Mouse (Mus musculus): ENCODE measurements around the gene Sgf29. TPM values are rescaled to one million over a fixed set of nuclear protein-coding genes. Genes with fewer than 3 reads are reported as not detected.
"Not testable (repeated sequence)": the region's sequence is repeated elsewhere in the genome, so short reads cannot be mapped to it uniquely, and the experiment has no call there.

Sgf29 gene
- total RNA-seq, 2 experiments from 2014 or later: 24.0 to 25.1 TPM

DNA sequence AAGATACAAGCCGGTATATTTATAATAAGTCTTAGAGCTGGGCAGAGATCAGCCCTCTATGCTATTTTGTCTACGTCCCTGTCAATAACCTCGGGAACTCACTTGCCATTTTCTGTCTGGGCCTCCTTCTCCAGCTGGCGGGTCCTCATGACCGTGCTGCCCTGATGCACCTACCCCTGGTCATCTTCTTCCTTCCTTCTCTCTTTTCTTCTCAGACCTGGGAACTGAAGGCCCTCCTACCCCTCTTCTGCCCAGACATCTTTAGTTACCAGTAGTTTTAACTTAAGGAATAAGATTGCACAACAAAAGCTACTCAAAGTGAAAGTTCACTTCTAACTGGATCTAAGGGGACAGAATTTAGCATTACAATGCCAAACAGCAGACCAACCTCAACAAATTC, 30.6 kb downstream of the Sgf29 start:
- DNase-seq: no peak

DNA sequence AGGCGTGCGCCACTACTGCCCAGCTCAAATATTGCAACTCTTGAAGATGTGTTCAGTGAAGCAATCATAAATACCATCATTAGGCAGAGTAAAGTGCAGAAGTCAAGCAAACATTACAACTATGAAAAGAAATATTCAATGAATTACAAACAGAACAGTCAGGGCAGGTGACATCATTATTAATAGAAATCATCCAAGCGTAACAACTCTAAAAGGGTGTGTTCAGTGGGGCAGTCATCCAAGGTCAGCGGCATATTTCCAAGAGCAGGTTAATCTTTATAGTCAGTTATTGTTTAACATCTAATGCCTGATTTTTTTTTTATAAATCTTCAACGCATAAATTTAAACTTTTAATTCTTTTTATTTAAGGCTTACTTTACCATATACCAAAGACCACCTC, 32.1 kb downstream of the Sgf29 start:
- DNase-seq: no peak

- DNase-seq: not testable (repeated sequence)
Measured at GRCm38 (mm10) chr7:126688156-126688555, 39.0 kb downstream of the Sgf29 start.

GRCm38 (mm10) chr7:126689021-126689420, 39.9 kb downstream of the Sgf29 start:
- no peak for DNase-seq

- DNase-seq: no peak
Measured at GRCm38 (mm10) chr7:126690737-126691136, 41.6 kb downstream of the Sgf29 start.

DNA sequence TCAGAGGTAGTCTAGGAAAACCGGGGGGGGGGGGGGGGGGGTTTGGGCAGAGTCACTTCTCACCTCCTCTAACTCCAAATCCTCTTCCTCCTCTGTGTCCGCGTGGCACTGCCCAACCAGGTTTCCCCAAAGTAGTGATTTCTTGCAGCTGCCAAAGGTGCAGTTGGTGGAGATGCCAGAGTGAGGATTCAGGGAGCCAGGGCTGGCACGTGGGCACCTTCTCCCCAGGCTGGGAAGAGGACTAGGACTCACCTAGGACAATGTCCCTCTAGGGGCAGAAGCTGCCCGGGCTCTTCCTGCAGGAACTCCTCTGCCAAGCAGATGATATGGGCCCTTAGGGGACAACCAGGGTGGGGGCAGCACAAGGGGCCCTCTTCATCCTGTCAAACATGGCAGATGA, 42.6 kb downstream of the Sgf29 start:
- DNase-seq: no peak

- DNase-seq: no peak
Measured at GRCm38 (mm10) chr7:126692426-126692825, 43.3 kb downstream of the Sgf29 start.

GRCm38 (mm10) chr7:126693256-126693655, 44.1 kb downstream of the Sgf29 start:
- peak; percentile 66 for DNase-seq

- DNase-seq: no peak
Measured at GRCm38 (mm10) chr7:126693781-126694180, 44.7 kb downstream of the Sgf29 start.

- no peak for DNase-seq
Measured at GRCm38 (mm10) chr7:126694441-126695051, 45.4 kb downstream of the Sgf29 start.

DNA sequence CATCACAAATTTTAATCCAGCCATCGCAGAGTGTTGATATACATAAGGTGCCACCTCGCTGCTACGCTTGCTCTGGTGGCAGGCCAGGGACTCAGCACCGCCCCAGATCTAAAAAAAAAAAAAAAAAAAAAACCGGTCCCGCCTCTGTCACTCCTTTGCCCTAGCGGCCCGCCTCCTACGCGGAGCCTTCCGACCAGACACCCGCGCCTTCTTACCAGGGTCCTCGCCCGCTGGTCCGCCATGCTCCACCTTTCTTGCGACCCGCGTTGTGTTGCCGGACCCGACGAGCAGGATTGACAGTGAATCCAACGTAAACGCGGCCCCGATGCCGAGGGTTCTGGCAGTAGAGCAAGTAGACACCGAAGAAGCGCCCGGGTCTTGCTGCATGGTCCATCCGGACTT, 46.1 kb downstream of the Sgf29 start, which contains the start of gene Bola2:
Gene Bola2, plus strand, starts transcription at position 192 of the 402 bp plus-strand sequence.
- peak; percentile 71 for DNase-seq

DNA sequence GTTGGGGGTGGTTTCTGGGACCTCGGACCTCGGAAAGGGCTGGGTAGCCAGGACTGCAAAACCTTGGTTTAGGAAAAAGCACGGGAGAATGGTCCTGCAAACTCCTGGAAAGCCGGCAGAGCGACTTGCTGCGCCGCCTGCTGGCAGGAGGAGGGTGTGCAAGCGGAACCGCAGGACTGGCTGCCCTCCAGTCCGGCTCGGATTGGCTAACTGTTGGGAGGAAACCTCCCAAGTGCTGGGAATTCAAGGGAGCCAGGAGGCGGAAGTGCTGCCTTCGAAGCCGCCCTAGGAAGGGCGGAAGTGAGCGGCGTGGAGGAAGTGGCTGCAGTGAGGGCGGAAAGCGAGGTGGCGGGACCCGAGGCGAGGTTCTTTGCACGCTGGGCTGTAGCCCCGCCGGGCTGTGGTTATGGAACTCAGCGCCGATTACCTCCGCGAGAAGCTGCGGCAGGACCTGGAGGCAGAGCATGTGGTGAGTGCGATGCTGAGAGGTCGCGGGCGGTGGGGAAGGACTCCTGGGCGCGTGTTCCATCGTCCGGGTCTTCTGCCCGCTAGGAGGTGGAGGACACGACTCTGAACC, 46.6 kb downstream of the Sgf29 start, which contains the start of gene Slx1b:
Gene Slx1b, minus strand, starts transcription at position 154 of the 577 bp plus-strand sequence.
- DNase-seq: peak; percentile 95

GRCm38 (mm10) chr7:126696303-126696702, 47.2 kb downstream of the Sgf29 start:
- no peak for DNase-seq

- DNase-seq: no peak
Measured at GRCm38 (mm10) chr7:126696886-126697285, 47.8 kb downstream of the Sgf29 start.

DNA sequence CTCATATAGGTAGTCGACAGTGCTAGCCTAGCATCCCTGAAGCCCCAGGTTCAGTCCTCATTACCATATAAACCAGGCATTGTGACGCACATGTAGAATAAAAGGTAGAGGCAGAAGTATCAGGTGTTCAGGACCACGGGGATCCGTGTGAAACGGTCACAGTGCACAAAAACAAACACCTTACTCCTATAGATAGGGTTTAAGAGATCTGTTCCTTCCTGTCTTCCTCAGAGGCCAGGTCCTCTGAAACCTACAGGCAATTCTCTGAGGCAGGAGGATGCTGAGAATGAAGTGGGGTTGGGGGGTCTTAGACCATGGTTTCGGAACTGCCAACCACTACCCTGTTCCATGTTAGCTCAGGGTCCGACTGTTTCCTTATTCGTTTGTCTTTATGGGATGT, 48.7 kb downstream of the Sgf29 start:
- no peak for DNase-seq

- DNase-seq: no peak
Measured at GRCm38 (mm10) chr7:126700063-126701015, 51.2 kb downstream of the Sgf29 start.

DNA sequence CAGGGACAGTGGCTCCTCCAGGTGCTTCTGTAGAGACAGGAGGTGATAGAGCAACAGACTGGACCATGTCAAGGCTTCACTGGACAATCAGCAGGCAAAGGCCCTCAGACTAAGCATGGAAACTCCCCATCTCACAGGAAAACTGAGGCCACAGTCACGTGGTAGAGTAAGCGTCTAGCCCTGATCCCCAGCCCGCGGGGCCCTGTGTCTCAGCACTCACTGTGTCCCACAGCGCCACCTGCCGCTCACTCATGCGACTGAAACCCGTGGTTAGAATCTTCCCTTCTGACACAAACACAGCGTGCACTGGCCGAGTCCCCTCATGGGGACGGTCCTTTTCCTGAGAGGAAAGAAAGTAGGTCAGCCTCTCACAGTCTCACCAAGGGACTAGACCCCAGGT, 52.0 kb downstream of the Sgf29 start:
- DNase-seq: peak; percentile 75

DNA sequence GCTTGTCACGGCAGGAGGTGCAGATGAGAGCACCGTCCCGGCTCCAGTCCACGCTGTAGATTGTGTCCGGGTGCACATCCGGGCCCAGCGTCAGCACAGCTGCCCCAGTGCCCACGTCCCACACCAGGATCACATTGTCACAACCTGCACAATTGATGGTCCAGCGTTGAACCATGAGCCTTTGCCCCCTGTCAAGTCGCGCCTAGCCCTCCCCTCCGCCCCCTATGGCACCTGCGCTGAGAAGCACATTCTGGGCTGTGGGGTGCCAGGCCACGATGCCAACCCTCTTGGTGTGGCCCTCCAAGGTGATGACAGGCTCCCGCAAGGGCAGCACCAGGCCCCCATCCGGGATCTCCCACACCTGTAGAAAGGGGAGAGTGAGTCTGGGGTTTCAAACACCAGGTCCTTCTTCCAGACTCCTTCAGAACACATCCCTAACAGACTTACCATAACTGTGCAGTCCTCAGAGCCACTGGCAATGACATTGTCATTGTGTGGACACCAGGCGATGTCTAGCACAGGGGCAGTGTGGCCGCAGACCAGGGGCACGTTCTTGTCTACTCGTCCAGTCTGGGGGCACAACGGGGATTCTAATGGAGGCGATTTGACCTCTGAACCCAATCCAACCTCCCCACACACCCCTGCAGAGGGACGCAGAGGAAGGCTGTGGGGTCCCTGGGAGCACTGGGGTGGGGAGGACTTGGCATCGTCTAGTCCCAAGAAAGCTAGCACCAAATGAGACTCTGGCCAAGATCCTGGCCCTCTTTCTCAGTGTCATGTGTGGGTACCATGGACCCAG, 52.6 kb downstream of the Sgf29 start:
- no peak for DNase-seq

DNA sequence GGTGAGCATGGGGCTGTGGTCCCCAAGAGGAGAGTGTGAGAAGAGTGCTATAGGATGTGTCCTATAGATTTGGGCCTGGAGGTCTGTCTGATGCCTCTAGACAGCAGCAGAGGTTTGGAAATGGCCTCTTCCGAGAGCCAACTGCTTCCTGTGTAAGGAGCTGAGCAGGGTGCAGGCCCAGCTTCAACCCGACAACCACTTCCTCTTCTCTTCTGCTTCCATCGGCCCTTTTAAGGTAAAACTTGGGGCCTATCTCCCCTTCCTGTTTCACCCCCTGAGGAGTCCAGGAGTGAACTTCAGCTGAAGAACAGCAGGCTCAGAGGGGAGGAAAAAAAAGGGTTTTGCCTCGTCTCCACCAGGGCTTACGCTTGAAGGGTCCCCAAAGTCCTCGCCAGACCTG, 53.2 kb downstream of the Sgf29 start:
- DNase-seq: peak; percentile 23

DNA sequence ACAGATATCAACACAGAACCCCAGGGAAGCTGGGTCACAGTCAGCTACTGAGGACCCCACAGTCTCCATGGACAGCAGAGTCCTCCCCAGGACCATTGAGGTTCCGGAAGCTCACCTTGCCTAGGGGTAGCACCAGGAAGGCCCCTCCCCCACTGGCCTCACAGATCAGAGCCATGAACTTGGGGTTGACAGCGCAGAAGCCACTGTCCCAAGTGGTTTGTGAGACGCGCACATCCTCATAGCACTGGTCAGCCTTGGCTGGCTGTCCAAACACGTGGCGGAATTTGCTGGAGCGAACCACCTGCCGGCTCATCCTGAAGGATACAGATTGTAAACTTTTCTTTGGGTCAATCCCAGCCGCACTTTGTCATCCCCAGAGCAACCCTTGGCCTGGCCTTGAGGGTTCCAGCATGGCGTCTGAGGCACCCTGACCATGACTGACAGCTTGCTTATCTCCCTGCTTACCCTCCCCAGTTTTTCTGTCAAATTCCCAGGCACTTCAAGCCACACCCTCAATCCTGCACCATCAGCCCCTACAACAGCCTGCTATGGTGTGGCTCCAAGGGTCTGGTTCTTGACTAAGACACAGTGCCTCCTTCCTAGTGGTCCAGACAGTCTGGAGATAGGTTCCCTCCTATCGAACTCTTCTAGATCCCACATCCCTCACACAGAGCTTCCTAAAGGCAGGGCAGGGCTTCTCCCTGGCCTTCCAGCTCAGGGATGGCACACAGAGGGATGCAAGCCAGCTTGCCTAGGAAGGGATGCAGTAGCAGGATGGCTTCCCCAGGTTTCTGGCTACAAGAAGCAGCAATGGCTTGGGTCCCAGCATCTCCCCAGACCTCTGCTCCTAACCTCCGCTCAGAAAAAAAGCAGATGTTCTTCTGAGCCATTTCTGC, 54.0 kb downstream of the Sgf29 start:
- no peak for DNase-seq

DNA sequence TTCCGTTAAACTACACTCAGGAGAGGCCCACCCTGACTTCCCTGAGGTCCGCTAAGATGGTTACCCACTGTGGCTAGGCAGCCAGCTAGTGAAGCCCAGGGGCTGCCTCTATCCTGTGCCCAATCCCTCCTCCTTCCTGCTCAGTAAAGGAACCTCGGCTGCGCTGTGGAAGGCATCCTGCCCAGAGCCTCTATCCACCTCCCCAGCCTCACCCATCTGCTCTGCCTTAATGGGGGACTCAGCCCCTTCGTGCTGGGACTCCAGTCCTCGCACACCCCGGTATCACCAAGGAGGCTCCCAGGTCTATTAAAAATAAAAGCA, 54.6 kb downstream of the Sgf29 start:
- DNase-seq: no peak

All from gastrocnemius, postnatal 25 days (tissue).